In the genomic region with DNA sequence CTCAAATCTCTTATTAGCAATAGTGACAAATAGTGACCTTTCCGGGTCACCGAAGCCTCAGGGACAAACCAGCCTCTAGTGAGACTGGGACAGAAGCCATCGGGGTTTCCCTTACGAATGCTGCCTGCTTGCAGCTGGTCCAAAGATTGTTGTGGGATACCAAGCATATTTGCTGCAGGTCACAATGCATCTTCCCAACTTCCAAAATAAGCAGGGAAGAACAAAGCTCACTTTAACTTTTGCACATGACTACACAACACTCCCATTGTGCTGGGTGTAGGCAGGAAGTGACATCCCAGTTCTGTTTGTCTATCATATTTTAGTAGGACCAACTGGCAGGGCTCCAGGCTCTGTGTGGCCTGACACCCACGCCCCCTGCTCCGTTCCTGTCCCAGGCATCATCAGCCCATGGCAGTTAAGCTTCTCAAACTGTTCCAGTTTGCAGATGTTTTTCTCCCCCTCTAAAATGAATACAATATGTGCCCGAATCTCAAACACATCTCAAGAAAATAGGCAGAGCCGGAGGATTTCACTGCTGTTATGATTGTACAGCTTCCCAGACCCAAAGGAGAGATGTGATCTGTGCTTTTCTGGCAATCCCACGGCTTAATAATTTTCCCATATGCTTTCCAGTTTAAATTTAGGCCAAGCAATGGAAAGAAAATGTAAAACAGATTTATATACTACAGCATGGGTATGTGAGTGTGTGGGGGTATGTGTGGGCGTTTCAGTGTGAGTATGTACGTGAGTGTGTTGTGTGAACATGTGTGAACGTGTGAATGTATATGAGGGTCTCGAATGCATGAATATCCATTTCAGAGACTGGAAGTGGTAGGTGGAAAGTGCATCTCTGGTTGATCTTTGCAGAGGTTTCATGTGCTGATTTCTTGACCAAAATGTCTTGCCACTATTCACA, we compare ENCODE assay signal across 8 mouse cellular contexts. TPM values are rescaled to one million over a fixed set of nuclear protein-coding genes. Genes with fewer than 3 reads are reported as not detected.
DNase-seq lines count a peak whose midpoint lies in the region; ATAC-seq lines count a peak whose summit lies in the region.

No protein-coding gene starts in this region.

- H3K9ac ChIP-seq in heart, embryonic 11.5 days (ENCODE audit: low read depth, low read length), result no peak overlapping the region
- no peak overlapping the region for H3K9ac ChIP-seq in limb, embryonic 15.5 days
- H3K9ac ChIP-seq in midbrain, embryonic 16.5 days (ENCODE audit: low read depth, low read length), result no peak overlapping the region
- no peak overlapping the region for H3K9ac ChIP-seq in neural tube, embryonic 15.5 days (replicated peaks)

- no peak overlapping the region for H3K4me3 ChIP-seq in heart, embryonic 11.5 days (ENCODE audit: low read depth, low read length)
- no peak overlapping the region for H3K4me3 ChIP-seq in limb, embryonic 15.5 days
- no peak overlapping the region for H3K4me3 ChIP-seq in midbrain, embryonic 16.5 days (ENCODE audit: low read depth, low read length)
- H3K4me3 ChIP-seq in neural tube, embryonic 15.5 days (replicated peaks), result no peak overlapping the region

- H3K4me2 ChIP-seq in heart, embryonic 11.5 days, result no peak overlapping the region
- H3K4me2 ChIP-seq in limb, embryonic 15.5 days, result no peak overlapping the region
- H3K4me2 ChIP-seq in midbrain, embryonic 16.5 days (ENCODE audit: low read length), result no peak overlapping the region
- H3K4me2 ChIP-seq in neural tube, embryonic 15.5 days, result no peak overlapping the region

- no peak for ATAC-seq in heart, embryonic 11.5 days (replicated peaks; ENCODE audit: insufficient number of reproducible peaks, low FRiP score, low TSS enrichment)
- ATAC-seq in limb, embryonic 15.5 days (ENCODE audit: insufficient number of reproducible peaks, low FRiP score, low TSS enrichment, low read depth), result peak; percentile 83
- no peak for ATAC-seq in midbrain, embryonic 16.5 days
- ATAC-seq in neural tube, embryonic 15.5 days (ENCODE audit: low FRiP score), result no peak

- H3K4me1 ChIP-seq in heart, embryonic 11.5 days (ENCODE audit: control insufficient read depth, insufficient read depth, low read length), result no peaks in the 10 kb centered on the region
- peaks cover 10% of the 10 kb centered on the region for H3K4me1 ChIP-seq in limb, embryonic 15.5 days
- no peaks in the 10 kb centered on the region for H3K4me1 ChIP-seq in midbrain, embryonic 16.5 days (ENCODE audit: control insufficient read depth, insufficient read depth, low read length)
- H3K4me1 ChIP-seq in neural tube, embryonic 15.5 days, result no peaks in the 10 kb centered on the region

- H3K27ac ChIP-seq in heart, embryonic 11.5 days (ENCODE audit: low read depth, low read length), result no peak overlapping the region
- peak overlapping the region; percentile 84 for H3K27ac ChIP-seq in limb, embryonic 15.5 days
- no peak overlapping the region for H3K27ac ChIP-seq in midbrain, embryonic 16.5 days (ENCODE audit: low read length)
- H3K27ac ChIP-seq in neural tube, embryonic 15.5 days (replicated peaks), result no peak overlapping the region

- WGBS in heart, embryonic 11.5 days (ENCODE audit: insufficient replicate concordance), result 81% methylated on average over 13 of the region's 13 CpGs
- 42% methylated on average over 13 of the region's 13 CpGs for WGBS in limb, embryonic 15.5 days
- WGBS in midbrain, embryonic 16.5 days, result 81% methylated on average over 13 of the region's 13 CpGs
- WGBS in neural tube, embryonic 15.5 days, result 80% methylated on average over 13 of the region's 13 CpGs

- peak; percentile 26 to 34 for DNase-seq in heart, adult 18-20 months
- peak; percentile 35 for DNase-seq in 3134 (ENCODE audit: extremely low read depth, insufficient read length, low spot score)
- peak; percentile 64 for DNase-seq in fibroblast of lung, adult 2 months (ENCODE audit: low read depth)
- no peak for DNase-seq in spleen, adult 18-20 months

- H3K36me3 ChIP-seq in heart, embryonic 11.5 days (ENCODE audit: control insufficient read depth, insufficient read depth, low read length), result no peaks in the 10 kb centered on the region
- H3K36me3 ChIP-seq in limb, embryonic 15.5 days, result peaks cover 25% of the 10 kb centered on the region
- no peaks in the 10 kb centered on the region for H3K36me3 ChIP-seq in midbrain, embryonic 16.5 days (ENCODE audit: control insufficient read depth, insufficient read depth, low read length)
- no peaks in the 10 kb centered on the region for H3K36me3 ChIP-seq in neural tube, embryonic 15.5 days

- no peaks in the 10 kb centered on the region for H3K27me3 ChIP-seq in heart, embryonic 11.5 days (ENCODE audit: control insufficient read depth, insufficient read depth, low read length)
- H3K27me3 ChIP-seq in limb, embryonic 15.5 days, result no peaks in the 10 kb centered on the region
- no peaks in the 10 kb centered on the region for H3K27me3 ChIP-seq in midbrain, embryonic 16.5 days (ENCODE audit: control insufficient read depth, insufficient read depth, low read depth, low read length)
- no peaks in the 10 kb centered on the region for H3K27me3 ChIP-seq in neural tube, embryonic 15.5 days (replicated peaks)

- no peaks in the 10 kb centered on the region for H3K9me3 ChIP-seq in heart, embryonic 11.5 days (replicated peaks; ENCODE audit: control insufficient read depth, low read length)
- H3K9me3 ChIP-seq in limb, embryonic 15.5 days, result no peaks in the 10 kb centered on the region
- H3K9me3 ChIP-seq in midbrain, embryonic 16.5 days (replicated peaks; ENCODE audit: control insufficient read depth, low read length, poor library complexity, severe bottlenecking), result no peaks in the 10 kb centered on the region
- no peaks in the 10 kb centered on the region for H3K9me3 ChIP-seq in neural tube, embryonic 15.5 days (replicated peaks)

RNA-seq across cellular contexts. Expression of a gene that starts 55.5 kb away (rescaled TPM):
- total RNA-seq in heart, adult 18-20 months (2021), result under 1 TPM in 1 of 2 experiments, not detected in 1; 0.25 TPM
- 1.7 and 1.8 TPM in 2 replicates for polyA plus RNA-seq in heart, embryonic 11.5 days (2014; fragmentation: Nextera tagmentation; extraction: Ambion mirVana)
- 1.3 and 1.4 TPM in 2 replicates for polyA plus RNA-seq in limb, embryonic 15.5 days (2015; fragmentation: Nextera tagmentation; extraction: Ambion mirVana)
- 0.19 and 0.48 TPM in 2 replicates for polyA plus RNA-seq in midbrain, embryonic 16.5 days (2015; fragmentation: Nextera tagmentation; extraction: Ambion mirVana)
- polyA plus RNA-seq in neural tube, embryonic 15.5 days (2015; fragmentation: Nextera tagmentation; extraction: Ambion mirVana), result 0.68 and 0.72 TPM in 2 replicates

Comparison
In these comparisons a context has a peak if more than half of its experiments do, and no peak if none do; other contexts are left out.
1. DNase-seq: peak in heart, adult 18-20 months (2 of 2), 3134 (single experiment) and fibroblast of lung, adult 2 months (single experiment); none in spleen, adult 18-20 months (0 of 2).